Mouse (Mus musculus): ENCODE measurements at regions not wholly inside any gene's neighbourhood (a gene's known extent, or its start where the extent isn't known, plus 50 kb on each side); places are given as distances from the start of the nearest gene placed in this dataset.
A peak's percentile ranks its signal among the peaks of the same experiment; 100 is the strongest.
"Not testable (repeated sequence)": the region's sequence is repeated elsewhere in the genome, so short reads cannot be mapped to it uniquely, and the experiment has no call there.

- ATAC-seq (ENCODE audit: insufficient read depth, low FRiP score) = no peak
- no peaks in the 10 kb centered on the region for H3K36me3 ChIP-seq (ENCODE audit: control insufficient read depth, insufficient read depth, low read length)
Observed at GRCm38 (mm10) chr4:101366905-101367679, 52.0 kb upstream of the Ak4 start.

GRCm38 (mm10) chr4:101365299-101365698 is 53.8 kb upstream of the Ak4 start:
- H3K4me2 ChIP-seq (ENCODE audit: low read depth, low read length) = no peak overlapping the region
- H3K9me3 ChIP-seq (replicated peaks; ENCODE audit: control insufficient read depth, low read length) = no peaks in the 10 kb centered on the region
- no peaks in the 10 kb centered on the region for H3K4me1 ChIP-seq (ENCODE audit: control insufficient read depth, insufficient read depth, low read length)
- no peak overlapping the region for H3K27ac ChIP-seq (ENCODE audit: low read length)
- H3K4me3 ChIP-seq (replicated peaks; ENCODE audit: low read length) = no peak overlapping the region
- H3K36me3 ChIP-seq (ENCODE audit: control insufficient read depth, insufficient read depth, low read length) = no peaks in the 10 kb centered on the region
- WGBS = 69% methylated on average over 3 of the region's 3 CpGs
- no peak overlapping the region for H3K9ac ChIP-seq (ENCODE audit: low read length)
- H3K27me3 ChIP-seq (ENCODE audit: control insufficient read depth, insufficient read depth, low read length) = no peaks in the 10 kb centered on the region
- no peak for ATAC-seq (ENCODE audit: insufficient read depth, low FRiP score)

More at GRCm38 (mm10) chr4:101366905-101367679, 52.0 kb upstream of the Ak4 start:
- Histone ChIP-seq H3K9me3 (replicated peaks; ENCODE audit: control insufficient read depth, low read length) (no peaks in the 10 kb centered on the region), H3K27ac (ENCODE audit: low read length) (no peak overlapping the region), H3K4me3 (replicated peaks; ENCODE audit: low read length) (no peak overlapping the region), H3K4me1 (ENCODE audit: control insufficient read depth, insufficient read depth, low read length) (no peaks in the 10 kb centered on the region), H3K27me3 (ENCODE audit: control insufficient read depth, insufficient read depth, low read length) (no peaks in the 10 kb centered on the region), H3K4me2 (ENCODE audit: low read depth, low read length) (no peak overlapping the region), H3K9ac (ENCODE audit: low read length) (no peak overlapping the region)
- 64% methylated on average over 13 of the region's 13 CpGs for WGBS

- WGBS = 82% methylated on average over 2 of the region's 2 CpGs
- no peak overlapping the region for H3K9ac ChIP-seq (ENCODE audit: low read length)
- no peaks in the 10 kb centered on the region for H3K4me1 ChIP-seq (ENCODE audit: control insufficient read depth, insufficient read depth, low read length)
- no peaks in the 10 kb centered on the region for H3K9me3 ChIP-seq (replicated peaks; ENCODE audit: control insufficient read depth, low read length)
- no peaks in the 10 kb centered on the region for H3K36me3 ChIP-seq (ENCODE audit: control insufficient read depth, insufficient read depth, low read length)
- no peak overlapping the region for H3K4me3 ChIP-seq (replicated peaks; ENCODE audit: low read length)
- no peak overlapping the region for H3K27ac ChIP-seq (ENCODE audit: low read length)
- H3K4me2 ChIP-seq (ENCODE audit: low read depth, low read length) = no peak overlapping the region
- H3K27me3 ChIP-seq (ENCODE audit: control insufficient read depth, insufficient read depth, low read length) = no peaks in the 10 kb centered on the region
- no peak for ATAC-seq (ENCODE audit: insufficient read depth, low FRiP score)
Observed at GRCm38 (mm10) chr4:101364716-101365115, 54.4 kb upstream of the Ak4 start.

- H3K4me3 ChIP-seq (replicated peaks; ENCODE audit: low read length); H3K27ac ChIP-seq (ENCODE audit: low read length); H3K4me2 ChIP-seq (ENCODE audit: low read depth, low read length); ATAC-seq (ENCODE audit: insufficient read depth, low FRiP score); H3K9ac ChIP-seq (ENCODE audit: low read length); H3K36me3 ChIP-seq (ENCODE audit: control insufficient read depth, insufficient read depth, low read length); H3K9me3 ChIP-seq (replicated peaks; ENCODE audit: control insufficient read depth, low read length); H3K4me1 ChIP-seq (ENCODE audit: control insufficient read depth, insufficient read depth, low read length); H3K27me3 ChIP-seq (ENCODE audit: control insufficient read depth, insufficient read depth, low read length): not testable (repeated sequence)
- 89% methylated on average over 1 of the region's 1 CpGs for WGBS
Observed at GRCm38 (mm10) chr4:101363231-101363630, 55.8 kb upstream of the Ak4 start.

- Histone ChIP-seq H3K9ac (ENCODE audit: low read length) (no peak overlapping the region), H3K4me3 (replicated peaks; ENCODE audit: low read length) (no peak overlapping the region), H3K27me3 (ENCODE audit: control insufficient read depth, insufficient read depth, low read length) (no peaks in the 10 kb centered on the region), H3K27ac (ENCODE audit: low read length) (no peak overlapping the region), H3K4me2 (ENCODE audit: low read depth, low read length) (no peak overlapping the region), H3K36me3 (ENCODE audit: control insufficient read depth, insufficient read depth, low read length) (no peaks in the 10 kb centered on the region), H3K9me3 (replicated peaks; ENCODE audit: control insufficient read depth, low read length) (no peaks in the 10 kb centered on the region), H3K4me1 (ENCODE audit: control insufficient read depth, insufficient read depth, low read length) (no peaks in the 10 kb centered on the region; the same call in 1 of the 2 replicates)
- whole genome bisulfite sequencing = 91% methylated on average over 1 of the region's 1 CpGs
- no peak for ATAC-seq (ENCODE audit: insufficient read depth, low FRiP score)
Observed at GRCm38 (mm10) chr4:101361779-101362178, 57.3 kb upstream of the Ak4 start.

- no peak for ATAC-seq (ENCODE audit: insufficient read depth, low FRiP score)
Observed at GRCm38 (mm10) chr4:101360296-101360695, 58.8 kb upstream of the Ak4 start.

GRCm38 (mm10) chr4:101359119-101359518 is 60.0 kb upstream of the Ak4 start:
- Histone ChIP-seq H3K4me2 (ENCODE audit: low read depth, low read length) (no peak overlapping the region), H3K27ac (ENCODE audit: low read length) (no peak overlapping the region), H3K4me3 (replicated peaks; ENCODE audit: low read length) (no peak overlapping the region), H3K36me3 (ENCODE audit: control insufficient read depth, insufficient read depth, low read length) (no peaks in the 10 kb centered on the region), H3K9ac (ENCODE audit: low read length) (no peak overlapping the region), H3K9me3 (replicated peaks; ENCODE audit: control insufficient read depth, low read length) (no peaks in the 10 kb centered on the region), H3K27me3 (ENCODE audit: control insufficient read depth, insufficient read depth, low read length) (no peaks in the 10 kb centered on the region), H3K4me1 (ENCODE audit: control insufficient read depth, insufficient read depth, low read length) (peaks cover 14% of the 10 kb centered on the region)
- ATAC-seq (ENCODE audit: insufficient read depth, low FRiP score) = no peak
- 82% methylated on average over 5 of the region's 5 CpGs for WGBS

More at GRCm38 (mm10) chr4:101360296-101360695, 58.8 kb upstream of the Ak4 start:
- H3K9me3 ChIP-seq (replicated peaks; ENCODE audit: control insufficient read depth, low read length) = no peaks in the 10 kb centered on the region
- H3K9ac ChIP-seq (ENCODE audit: low read length) = no peak overlapping the region
- H3K4me3 ChIP-seq (replicated peaks; ENCODE audit: low read length) = no peak overlapping the region
- no peak overlapping the region for H3K4me2 ChIP-seq (ENCODE audit: low read depth, low read length)
- no peaks in the 10 kb centered on the region for H3K36me3 ChIP-seq (ENCODE audit: control insufficient read depth, insufficient read depth, low read length)
- WGBS = 87% methylated on average over 7 of the region's 7 CpGs
- H3K27me3 ChIP-seq (ENCODE audit: control insufficient read depth, insufficient read depth, low read length) = no peaks in the 10 kb centered on the region
- no peak overlapping the region for H3K27ac ChIP-seq (ENCODE audit: low read length)
- H3K4me1 ChIP-seq (ENCODE audit: control insufficient read depth, insufficient read depth, low read length) = peaks cover 2% of the 10 kb centered on the region

- 89% methylated on average over 3 of the region's 3 CpGs for WGBS
- H3K27me3 ChIP-seq (ENCODE audit: control insufficient read depth, insufficient read depth, low read length) = no peaks in the 10 kb centered on the region
- no peak for ATAC-seq (ENCODE audit: insufficient read depth, low FRiP score)
Observed at GRCm38 (mm10) chr4:101358525-101358924, 60.6 kb upstream of the Ak4 start.

GRCm38 (mm10) chr4:101357923-101358322 is 61.2 kb upstream of the Ak4 start:
- H3K27ac ChIP-seq (ENCODE audit: low read length) = peak overlapping the region; percentile 87; the same call in 1 of the 2 replicates
- ATAC-seq (ENCODE audit: insufficient read depth, low FRiP score) = no peak
- H3K4me3 ChIP-seq (replicated peaks; ENCODE audit: low read length) = peak overlapping the region; percentile 81
- H3K4me2 ChIP-seq (ENCODE audit: low read depth, low read length) = peak overlapping the region; percentile 65
- peaks cover 19% of the 10 kb centered on the region for H3K4me1 ChIP-seq (ENCODE audit: control insufficient read depth, insufficient read depth, low read length)
- no peaks in the 10 kb centered on the region for H3K27me3 ChIP-seq (ENCODE audit: control insufficient read depth, insufficient read depth, low read length)
- no peaks in the 10 kb centered on the region for H3K36me3 ChIP-seq (ENCODE audit: control insufficient read depth, insufficient read depth, low read length)
- peak overlapping the region; percentile 90; the same call in 1 of the 2 replicates for H3K9ac ChIP-seq (ENCODE audit: low read length)
- no peaks in the 10 kb centered on the region for H3K9me3 ChIP-seq (replicated peaks; ENCODE audit: control insufficient read depth, low read length)
- WGBS = 70% methylated on average over 8 of the region's 8 CpGs

More at GRCm38 (mm10) chr4:101358525-101358924, 60.6 kb upstream of the Ak4 start:
- H3K4me3 ChIP-seq (replicated peaks; ENCODE audit: low read length) = no peak overlapping the region
- no peaks in the 10 kb centered on the region for H3K36me3 ChIP-seq (ENCODE audit: control insufficient read depth, insufficient read depth, low read length)
- no peak overlapping the region for H3K9ac ChIP-seq (ENCODE audit: low read length)
- peaks cover 19% of the 10 kb centered on the region for H3K4me1 ChIP-seq (ENCODE audit: control insufficient read depth, insufficient read depth, low read length)
- H3K4me2 ChIP-seq (ENCODE audit: low read depth, low read length) = no peak overlapping the region
- no peaks in the 10 kb centered on the region for H3K9me3 ChIP-seq (replicated peaks; ENCODE audit: control insufficient read depth, low read length)
- H3K27ac ChIP-seq (ENCODE audit: low read length) = no peak overlapping the region

All from stomach, embryonic 16.5 days (tissue).